Mouse (Mus musculus) layer of hippocampus, adult 8-10 months (tissue): ENCODE measurements around the gene Hormad1. TPM values are rescaled to one million over a fixed set of nuclear protein-coding genes. Genes with fewer than 3 reads are reported as not detected.
A peak's percentile ranks its signal among the peaks of the same experiment; 100 is the strongest.
"Not testable (repeated sequence)": the region's sequence is repeated elsewhere in the genome, so short reads cannot be mapped to it uniquely, and the experiment has no call there.

Source experiments
- DNase-seq, 2 experiments: peaks; one replicate each; pipeline ENCODE4 v3.0.0; 2022; ENCODE audit warnings: low spot score in 2 of 2
- total RNA-seq, 4 experiments: library from RNA; stranded (reverse); gene quantifications; 2 replicates each; pipeline ENCODE4 v1.2.4; 2022

The Hormad1 gene
- total RNA-seq, 4 experiments from 2014 or later = not detected

DNA sequence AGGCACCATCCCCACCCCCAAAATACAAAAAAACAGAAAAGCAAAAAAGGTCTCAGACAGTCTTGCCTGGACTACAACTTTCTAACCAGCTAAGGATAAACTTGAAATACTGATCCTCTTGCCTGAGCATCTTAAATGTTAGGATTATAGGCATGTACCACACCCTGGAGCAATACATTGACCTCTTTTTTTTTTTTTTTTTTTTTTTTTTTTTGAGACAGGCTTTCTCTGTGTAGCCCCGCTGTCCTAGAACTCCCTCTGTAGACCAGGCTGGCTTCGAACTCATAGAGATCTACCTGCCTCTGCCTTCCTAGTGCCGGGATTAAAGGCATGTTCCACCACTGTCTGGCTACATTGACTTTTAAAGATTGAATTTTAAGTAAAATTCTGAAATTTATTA is 1.3 kb downstream of the Hormad1 start:
- DNase-seq = no peak

DNA sequence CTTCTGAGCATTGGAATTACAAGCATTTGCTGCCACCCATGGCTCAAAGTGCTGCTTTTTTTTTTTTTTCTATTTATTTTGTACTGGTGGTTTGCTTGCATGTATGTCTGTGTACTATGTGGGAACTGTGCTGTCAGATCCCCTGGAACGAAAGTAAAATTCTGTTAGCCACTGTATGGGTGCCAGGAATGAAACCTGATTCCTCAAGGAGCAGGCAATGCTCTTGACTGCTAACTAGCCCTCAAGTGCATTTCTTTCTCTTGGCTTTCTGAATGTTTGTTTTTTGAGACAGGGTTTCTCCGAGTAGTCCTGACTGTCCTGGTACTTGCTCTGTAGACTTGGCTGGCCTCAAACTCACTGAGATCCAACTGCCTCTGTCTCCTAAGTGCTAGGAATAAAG is 2.3 kb downstream of the Hormad1 start:
- no peak for DNase-seq

DNA sequence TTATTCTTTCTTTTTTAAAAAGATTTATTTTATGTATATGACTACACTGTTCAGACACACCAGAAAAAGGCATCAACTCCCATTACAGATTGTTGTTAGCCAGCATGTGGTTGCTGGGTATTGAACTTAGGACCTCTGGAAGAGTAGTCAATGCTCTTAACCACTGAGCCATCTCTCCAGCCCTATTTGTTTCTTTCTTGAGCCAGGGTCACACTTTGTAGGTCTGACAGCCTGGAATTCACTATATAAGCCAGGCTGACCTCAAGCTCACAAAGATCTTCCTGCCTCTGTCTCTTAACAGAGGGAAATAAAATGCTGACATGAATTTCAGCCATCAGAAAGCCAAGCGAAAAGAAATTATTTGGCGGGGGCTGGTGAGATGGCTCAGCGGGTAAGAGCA is 10.1 kb downstream of the Hormad1 start:
- no peak for DNase-seq

DNA sequence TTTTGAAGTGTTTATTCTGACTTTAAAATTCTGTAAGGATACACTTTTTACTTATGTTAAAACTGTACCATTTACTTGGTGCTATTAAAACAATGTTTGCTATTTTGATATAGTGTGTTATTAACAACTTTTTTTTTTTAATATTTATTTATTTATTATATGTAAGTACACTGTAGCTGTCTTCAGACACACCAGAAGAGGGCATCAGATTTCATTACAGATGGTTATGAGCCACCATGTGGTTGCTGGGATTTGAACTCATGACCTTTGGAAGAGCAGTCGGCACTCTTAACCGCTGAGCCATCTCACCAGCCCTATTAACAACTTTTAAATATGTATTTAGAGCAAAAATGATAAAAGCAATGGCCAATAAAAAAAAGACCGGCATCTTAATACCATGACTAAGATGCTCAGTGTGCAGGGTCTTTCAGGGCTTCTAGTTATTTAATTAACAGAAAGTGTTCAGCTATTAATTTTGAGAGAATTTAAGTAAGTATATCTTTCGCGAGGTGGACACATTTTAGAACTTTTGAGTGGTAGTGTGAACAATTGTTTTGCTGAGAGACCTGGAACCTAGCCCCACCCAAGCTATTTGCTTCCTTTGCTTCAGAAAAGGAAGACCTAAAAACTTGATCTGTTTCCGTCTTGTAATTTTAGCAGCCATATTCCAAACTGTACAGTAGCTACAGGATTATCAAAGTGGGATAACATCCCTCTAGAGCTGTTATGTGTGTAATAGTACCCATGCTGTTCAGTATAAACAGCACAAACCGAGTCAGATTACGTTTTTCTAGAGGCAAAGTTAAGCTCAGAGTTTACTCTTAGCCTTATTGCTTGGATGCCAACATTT is 28.5 kb downstream of the Hormad1 start:
- no peak for DNase-seq

DNA sequence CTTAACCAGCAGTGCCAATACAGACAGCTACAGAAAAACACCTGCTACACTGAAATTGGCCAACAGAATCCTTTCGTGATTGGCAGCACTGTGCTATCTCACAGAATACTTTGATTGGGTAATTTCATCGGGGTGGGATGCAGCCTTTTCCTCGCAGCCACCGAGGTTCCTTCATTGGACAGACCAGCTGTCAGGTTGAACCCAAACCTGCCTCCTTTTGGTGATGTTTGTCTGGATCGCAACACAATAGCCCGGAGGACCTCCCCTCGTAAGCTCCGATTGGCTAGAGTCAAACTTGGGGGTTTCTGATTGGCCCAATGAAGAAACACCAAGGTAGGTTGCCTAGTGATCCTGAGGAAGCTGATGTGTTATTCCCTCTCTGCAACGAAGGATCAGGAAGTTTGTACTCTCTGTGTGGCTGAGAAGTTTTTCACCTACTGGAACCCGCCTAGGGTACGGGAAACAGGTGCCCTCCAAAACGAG is 29.2 kb downstream of the Hormad1 start, which contains the start of gene Golph3l:
TSS of gene Golph3l (plus strand) at position 331 of the 483 bp plus-strand sequence.
- peak; percentile 97 to 98 for DNase-seq

DNA sequence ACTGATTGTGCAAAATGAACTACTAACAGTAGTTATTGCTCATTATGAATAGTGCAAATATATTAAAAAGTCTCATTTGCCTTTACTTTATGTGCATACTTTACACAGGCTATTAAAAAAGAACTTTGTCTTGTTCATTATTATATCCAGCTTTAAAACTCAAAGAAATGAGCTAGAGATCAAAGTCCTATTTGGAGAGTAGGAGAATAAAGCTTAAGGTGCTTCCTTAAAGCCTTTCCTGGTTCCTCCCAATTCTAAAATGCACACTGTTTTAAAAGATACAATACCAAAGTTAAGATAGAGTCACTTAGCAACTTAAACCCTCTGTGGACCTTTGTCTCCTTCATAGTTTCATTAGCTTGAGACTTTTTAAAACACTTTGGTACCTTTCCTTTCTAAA is 39.3 kb downstream of the Hormad1 start:
- DNase-seq = no peak

DNA sequence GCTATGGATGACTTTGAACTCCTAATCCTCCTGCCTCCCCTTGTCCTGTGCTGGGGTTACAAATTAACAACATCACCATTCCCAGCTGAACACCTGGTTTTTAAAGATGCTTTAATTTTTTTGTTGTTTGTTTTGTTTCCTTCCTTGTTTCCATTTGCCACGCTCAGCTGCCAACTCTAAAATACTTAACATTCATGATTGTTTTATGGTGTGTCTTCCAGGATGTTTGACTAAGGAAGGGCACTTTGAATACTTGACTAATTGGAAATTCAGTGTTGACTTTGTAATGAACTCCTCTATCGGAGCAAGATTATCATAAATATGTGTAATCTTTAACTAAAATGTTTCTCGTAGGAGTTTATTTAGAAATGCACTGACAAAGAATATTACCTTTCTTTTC is 41.8 kb downstream of the Hormad1 start:
- no peak for DNase-seq

DNA sequence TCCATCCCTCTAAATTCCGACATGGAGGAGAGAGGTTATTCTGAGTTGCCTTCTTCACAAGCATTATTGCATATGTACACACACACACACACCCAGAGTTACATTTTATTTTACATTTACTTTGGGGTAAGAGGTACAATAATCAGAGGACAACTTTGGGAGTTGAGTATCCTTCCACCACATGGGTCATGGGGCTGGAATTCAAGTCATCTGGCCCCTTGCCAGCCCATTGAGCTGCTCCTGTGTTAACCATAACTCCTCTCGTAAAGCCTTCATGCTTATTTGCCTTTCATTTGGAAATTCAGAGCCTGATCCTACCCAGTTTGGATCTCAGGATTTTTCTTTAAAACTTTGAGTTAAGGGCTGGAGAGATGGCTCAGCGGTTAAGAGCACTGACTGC is 46.6 kb downstream of the Hormad1 start:
- no peak for DNase-seq

DNA sequence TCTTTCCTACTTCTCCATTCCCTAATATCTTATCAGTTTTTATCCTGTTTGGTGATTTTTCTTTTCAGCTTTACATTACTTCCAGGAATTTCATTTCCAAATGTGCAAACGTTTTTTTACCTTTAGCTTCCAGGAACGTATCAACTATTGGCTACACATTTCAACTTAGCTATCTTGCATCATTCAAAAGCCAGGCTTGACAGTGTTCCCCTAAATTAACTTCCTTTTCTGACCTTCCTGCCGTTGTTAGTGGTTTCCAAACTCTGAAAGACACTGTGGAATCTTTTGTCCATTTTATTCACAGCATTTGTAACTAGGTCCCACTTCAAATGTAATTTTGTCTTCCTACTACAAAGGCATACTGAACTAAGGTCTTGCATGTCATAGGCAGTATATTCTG is 49.7 kb downstream of the Hormad1 start:
- DNase-seq = no peak

DNA sequence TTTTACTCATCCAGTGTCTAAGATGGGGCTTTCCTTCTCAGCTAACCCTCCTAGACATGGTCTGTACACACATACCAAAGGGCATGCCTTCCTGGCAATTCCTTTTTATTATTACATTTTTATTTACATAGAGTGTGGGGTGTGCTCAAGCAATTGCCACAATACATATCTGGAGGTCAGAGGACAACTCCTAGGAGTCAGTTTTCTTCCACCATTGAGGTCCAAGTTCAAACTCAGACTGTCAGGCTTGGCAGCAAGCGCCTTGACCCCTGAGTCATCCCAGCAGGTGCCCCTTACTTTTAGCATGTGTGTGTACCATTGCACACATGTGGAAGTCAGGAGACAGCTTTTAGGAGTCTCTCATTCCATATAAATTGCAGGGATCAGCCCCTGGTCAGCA is 54.5 kb downstream of the Hormad1 start:
- no peak for DNase-seq

DNA sequence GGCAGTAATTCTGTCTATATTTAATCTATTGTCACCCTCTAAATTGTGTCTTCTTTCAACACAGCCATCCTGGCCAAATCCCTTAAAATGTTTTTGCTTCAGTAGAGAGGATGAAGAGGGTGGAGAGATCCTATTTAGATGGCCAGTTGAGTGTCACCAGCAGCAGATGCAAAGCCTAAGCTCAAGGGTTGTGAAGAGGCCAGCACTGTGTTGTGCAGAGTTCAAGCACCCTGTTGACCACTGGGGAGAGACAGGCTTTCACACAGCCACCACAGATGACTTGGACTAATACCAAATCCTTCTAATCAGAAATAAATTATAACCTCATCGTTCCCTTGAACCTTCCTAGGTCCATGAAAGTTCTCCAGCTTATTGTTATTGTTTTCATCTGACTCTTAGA is 59.0 kb downstream of the Hormad1 start:
- no peak for DNase-seq

DNA sequence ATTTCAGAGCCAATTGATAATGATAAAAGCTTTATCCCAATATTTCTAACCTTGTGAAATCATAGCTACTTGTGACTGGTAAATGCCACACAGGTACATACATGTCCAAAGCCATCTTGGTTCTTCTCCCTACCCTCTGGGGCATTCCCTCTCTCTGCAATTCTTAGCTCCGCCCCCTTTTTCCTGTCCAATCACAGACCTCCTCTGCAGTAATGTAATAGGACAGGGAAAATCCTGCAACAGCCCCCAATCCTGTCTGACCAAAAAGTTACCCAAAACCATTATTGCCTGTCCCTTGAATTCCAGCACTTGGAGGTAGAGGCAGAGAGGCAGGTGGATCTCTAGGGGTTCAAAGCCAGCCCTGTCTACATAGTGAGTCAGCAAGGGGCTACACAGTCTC is 61.8 kb downstream of the Hormad1 start:
- no peak for DNase-seq

DNA sequence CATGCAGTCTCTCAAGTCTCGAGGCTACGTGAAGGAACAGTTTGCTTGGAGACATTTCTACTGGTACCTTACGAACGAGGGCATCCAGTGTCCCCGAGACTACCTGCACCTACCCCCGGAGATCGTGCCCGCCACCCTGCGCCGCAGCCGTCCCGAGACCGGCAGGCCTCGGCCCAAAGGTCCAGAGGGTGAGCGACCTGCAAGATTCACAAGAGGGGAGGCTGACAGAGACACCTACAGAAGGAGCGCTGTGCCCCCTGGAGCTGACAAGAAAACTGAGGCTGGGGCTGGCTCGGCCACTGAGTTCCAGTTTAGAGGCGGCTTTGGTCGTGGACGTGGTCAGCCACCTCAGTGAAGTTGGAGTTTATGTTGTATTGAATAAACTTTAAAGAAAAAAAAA is 62.9 kb downstream of the Hormad1 start:
- not testable (repeated sequence) for DNase-seq

DNA sequence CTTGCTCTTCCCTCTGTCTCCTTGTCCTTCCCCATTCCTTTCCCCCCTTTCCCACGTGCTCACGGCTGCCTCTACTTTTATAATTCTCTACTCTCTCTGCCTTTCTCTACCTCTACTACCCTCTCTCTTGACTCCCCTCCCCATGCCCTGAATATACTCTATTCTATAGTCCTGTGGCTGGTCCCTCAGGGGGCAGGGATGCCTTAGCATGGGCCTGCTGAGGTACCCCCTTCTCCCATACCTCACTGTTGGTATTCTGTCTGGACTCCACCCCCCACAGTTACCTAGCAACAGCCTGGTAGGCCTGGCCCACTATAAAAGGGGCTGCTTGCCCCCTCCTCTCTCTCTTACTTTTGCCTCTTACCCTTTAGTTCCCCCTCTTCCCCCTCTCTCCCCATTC is 64.1 kb downstream of the Hormad1 start:
- no peak for DNase-seq

DNA sequence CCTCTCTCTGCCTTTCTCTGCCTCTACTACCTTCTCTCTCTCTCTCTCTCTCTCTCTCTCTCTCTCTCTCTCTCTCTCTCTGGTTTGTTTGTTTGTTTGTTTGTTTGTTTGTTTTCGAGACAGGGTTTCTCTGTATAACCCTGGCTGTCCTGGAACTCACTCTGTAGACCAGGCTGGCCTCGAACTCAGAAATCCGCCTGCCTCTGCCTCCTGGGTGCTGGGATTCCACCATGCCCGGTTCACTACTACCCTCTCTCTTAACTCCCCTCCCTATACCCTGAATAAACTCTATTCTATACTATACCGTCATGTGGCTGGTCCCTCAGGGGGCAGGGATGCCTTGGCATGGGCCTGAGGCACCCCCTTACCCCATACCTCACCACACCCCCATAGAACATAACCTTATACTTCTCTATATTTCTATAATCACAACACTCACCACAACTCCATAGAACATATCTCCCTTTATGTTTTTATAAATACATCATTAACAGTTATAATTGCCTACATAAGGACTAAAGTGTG is 64.6 kb downstream of the Hormad1 start:
- DNase-seq = not testable (repeated sequence)

DNA sequence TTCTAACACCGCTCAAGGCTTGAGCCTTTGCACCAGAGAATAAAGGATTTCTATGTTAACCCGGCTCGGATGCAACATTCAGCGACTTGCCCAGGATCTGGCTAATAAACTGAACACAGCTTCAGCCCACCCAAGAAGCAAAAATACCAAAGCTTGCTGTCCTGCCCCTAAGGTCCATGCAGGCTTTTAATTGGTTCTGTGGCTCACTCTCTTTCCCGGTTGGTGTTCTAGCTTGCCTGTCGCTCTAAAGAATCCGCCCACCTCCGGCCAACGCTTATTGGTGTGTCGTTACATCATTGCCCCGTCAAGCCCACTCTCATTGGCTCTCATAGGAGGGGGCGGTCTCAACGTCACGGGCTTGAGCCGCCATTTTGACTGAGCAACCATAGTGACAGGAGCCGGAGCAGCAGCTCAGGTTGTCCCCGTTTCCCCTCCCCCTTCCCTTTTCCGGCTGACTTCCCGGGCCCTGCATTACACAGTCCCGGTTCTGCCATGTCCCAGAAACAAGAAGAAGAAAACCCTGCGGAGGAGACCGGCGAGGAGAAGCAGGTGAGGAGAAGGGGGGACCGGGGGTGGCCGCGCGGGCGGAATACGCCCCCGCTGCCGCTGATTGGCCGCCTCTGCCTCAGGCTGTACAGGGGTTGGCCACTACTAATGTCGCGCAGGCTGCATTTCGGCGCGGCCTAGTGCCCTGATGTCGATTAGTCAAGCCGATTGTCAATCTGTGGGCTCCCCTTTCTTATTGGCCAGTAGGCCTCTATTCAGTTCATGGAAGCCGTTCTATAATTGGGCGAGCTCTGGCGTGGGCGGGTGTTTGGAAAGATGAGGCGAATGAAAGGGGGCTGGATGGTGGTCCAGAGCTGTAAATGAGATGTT is 65.4 kb downstream of the Hormad1 start, which contains the start of gene Ensa:
TSS of gene Ensa (plus strand) at position 366 of the 876 bp plus-strand sequence.
- peak; percentile 99 to 100 for DNase-seq

DNA sequence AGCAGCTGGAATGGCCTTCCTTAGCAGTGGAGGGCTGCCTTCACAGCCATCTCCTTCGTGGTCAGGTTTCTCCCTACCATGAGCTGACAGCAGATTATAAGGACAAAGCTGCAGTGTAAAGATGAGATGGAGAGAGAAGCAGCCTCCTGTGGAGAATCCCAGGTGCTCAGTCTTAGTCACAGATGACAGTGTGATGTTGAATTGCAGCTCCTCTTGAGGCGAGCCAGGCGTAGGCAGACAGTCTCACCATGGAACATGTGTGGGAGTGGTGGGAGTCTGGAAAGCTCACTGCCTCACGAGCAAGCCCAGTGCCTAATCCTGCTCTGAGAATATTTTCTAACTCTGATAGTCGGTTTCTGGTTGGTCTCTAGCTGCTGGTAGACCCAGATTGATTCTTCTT is 68.3 kb downstream of the Hormad1 start:
- peak; percentile 81 for DNase-seq

DNA sequence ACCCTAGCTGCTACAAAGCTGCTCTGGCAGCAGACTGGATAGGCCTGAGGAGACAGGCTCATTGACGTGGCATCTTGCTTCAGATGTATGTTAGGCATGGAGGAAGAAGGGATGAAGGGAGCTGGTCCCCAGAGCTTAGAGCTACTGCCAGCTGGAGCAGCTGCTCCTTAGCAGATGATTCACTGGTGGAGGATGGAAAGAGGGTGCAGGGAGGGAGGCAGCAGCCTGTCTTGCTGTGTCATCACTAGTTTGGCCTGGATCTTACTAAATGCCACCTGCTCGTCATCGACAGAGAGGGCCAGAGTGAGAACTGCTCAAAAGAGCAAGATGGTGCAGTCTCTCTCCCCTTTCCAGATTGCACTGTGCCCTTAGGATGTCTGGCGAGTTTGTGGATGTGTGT is 70.3 kb downstream of the Hormad1 start:
- DNase-seq = peak; percentile 76 to 81

DNA sequence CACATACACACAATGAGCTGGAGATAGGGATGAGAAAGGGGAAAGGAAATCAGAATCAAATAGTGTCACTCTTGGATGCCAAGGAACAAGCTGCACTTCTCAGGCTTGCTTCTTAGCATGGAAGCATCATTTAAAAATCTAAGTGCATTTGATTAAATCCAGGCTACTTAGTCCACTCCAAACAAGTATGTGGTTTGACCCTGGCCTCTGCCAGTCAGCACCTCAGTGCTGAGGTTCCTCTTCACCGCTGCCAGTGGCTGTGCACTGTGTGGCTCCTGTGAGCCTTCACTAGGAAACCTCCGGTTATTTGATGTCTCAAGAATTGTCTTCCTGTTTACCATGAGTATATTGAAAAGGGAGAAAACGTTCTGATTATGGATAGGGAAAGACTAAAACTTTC is 71.4 kb downstream of the Hormad1 start:
- no peak for DNase-seq

DNA sequence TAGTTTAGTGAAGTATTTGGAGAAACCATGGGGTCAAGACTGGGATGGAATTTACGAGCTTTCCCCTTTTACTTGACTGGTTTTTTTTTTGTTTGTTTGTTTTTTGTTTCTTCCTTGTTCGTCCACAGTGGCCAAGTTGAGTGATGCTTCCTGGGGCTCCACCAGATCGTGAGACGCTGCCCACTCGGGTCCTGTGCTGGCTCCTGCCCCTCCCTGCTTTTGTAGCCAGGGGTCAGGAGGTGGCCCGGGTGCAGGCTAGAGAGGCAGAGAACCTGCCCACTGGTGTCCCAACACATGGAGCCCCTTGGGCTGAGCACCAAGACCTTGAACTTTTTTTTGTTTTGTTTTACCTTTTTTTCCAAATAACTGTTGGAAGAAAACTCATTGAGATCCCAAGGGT is 71.8 kb downstream of the Hormad1 start:
- DNase-seq = no peak

DNA sequence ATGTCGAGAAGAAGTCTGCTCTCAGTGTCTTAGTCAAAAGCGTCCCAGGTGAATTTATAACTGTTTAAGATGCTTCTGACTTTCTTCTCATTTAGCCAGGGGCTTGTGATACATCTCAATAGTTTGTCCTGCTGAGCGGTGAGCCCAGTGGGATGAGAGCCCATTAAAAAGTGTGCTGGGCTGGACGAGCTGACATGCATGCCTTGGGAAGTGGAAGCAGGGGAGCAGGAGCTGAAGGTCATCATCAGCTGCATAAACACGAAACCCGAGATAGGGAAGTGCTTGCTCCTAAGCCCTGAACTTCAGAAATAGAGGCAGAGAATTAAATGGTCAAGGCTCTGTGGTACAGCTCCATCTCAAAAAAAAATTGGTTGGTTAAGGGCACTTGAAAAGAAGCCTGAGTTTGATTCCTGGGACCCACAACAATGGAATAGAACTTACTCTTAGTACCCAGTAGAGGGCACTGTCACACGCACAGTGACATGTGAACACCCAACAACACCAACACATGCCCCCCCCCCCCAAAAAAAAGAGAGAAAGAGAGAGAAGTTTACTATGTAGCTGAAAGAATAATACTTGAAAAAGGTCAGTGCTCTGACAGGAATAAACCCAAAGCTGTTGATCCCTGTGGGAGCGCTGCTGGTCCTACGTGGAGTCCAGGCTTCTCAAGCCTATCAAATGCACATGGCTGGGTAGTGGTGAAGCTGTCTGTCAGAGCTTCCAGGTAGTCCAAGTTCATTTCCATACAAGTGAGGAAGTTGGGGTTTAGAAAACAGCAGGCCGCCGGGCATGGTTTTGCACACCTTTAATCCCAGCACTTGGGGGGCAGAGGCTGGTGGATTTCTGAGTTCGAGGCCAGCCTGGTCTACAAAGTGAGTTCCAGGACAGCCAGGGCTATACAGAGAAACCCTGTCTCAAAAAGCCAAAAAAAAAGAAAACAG is 73.4 kb downstream of the Hormad1 start:
- DNase-seq = no peak
